17 mouse cellular contexts compared by ENCODE assay signal in the genomic region with DNA sequence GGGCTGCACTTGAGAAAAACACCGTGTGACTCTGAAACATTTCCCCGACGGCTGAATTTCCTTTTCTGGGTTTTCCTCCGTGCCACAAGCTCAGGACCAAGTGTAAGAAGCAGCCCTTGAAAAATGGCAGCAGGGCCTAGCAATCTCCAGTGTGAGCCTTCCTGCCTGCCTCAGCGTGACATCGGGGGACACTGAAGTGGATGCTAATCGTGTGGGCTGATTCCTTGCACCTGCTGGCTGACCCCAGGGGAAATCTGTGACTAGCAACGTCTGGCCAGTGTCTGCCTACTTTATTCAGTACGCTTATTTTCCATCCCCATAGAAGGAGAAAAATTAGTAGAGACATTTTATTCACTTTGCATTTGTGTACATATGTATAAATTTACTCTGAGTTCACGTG.
DNase-seq lines count a peak whose midpoint lies in the region; ATAC-seq and TF ChIP-seq lines count a peak whose summit lies in the region.
"Had no signal": no experiment of that assay in that cellular context is flagged by ENCODE, and none has a peak within 500 bp of the region (broad histone marks: within the 10 kb centered on the region; RNA-seq: fewer than 3 reads in every experiment).

No protein-coding gene starts in this region.

- TF ChIP-seq RAD21 in CH12.LX (IDR thresholded peaks at IDR 0.05; ENCODE audit: low read depth, low read length) = no peak

- H3K36me3 ChIP-seq in heart, embryonic 15.5 days = no peaks in the 10 kb centered on the region
- no peaks in the 10 kb centered on the region for H3K36me3 ChIP-seq in CH12.LX (replicated peaks in 1 of 2; ENCODE audit: control insufficient read depth in 1 of 2, insufficient read depth in 1 of 2, low read length in 1 of 2)
- no peaks in the 10 kb centered on the region for H3K36me3 ChIP-seq in ES-Bruce4 (ENCODE audit: control insufficient read depth, insufficient read depth, low read length, poor library complexity, severe bottlenecking)
- H3K36me3 ChIP-seq in midbrain, embryonic 13.5 days = no peaks in the 10 kb centered on the region
- no peaks in the 10 kb centered on the region for H3K36me3 ChIP-seq in forebrain, embryonic 15.5 days
- H3K36me3 ChIP-seq: limb, embryonic 13.5 days had no signal

- no peaks in the 10 kb centered on the region for H3K79me2 ChIP-seq in CH12.LX (replicated peaks; ENCODE audit: control insufficient read depth, extremely low read depth, insufficient read depth, poor library complexity, severe bottlenecking)

- no peak for DNase-seq in heart, adult 8-10 months (ENCODE audit: low spot score)
- DNase-seq in CH12.LX (ENCODE audit: extremely low read depth) = no peak
- DNase-seq in kidney, postnatal 36 days = no peak
- no peak for DNase-seq in layer of hippocampus, postnatal 36 days
- DNase-seq: adrenal gland, adult 2 months; cerebellum, postnatal 14 days; embryo, embryonic 11 days; forebrain, postnatal 0 days; heart, postnatal 36 days; right cerebral cortex, adult 18-20 months had no signal

- H3K27me3 ChIP-seq in heart, embryonic 15.5 days = no peaks in the 10 kb centered on the region
- H3K27me3 ChIP-seq in CH12.LX (replicated peaks) = no peaks in the 10 kb centered on the region
- no peaks in the 10 kb centered on the region for H3K27me3 ChIP-seq in ES-Bruce4 (ENCODE audit: control insufficient read depth, insufficient read depth, low read length, poor library complexity, severe bottlenecking)
- no peaks in the 10 kb centered on the region for H3K27me3 ChIP-seq in midbrain, embryonic 13.5 days
- no peaks in the 10 kb centered on the region for H3K27me3 ChIP-seq in forebrain, embryonic 15.5 days
- H3K27me3 ChIP-seq: limb, embryonic 13.5 days had no signal

- ATAC-seq in heart, embryonic 15.5 days (replicated peaks; ENCODE audit: insufficient number of reproducible peaks, insufficient read depth, low FRiP score, low read depth) = no peak
- 0 out of 2 replicates have a peak, but pooled peaks have one; percentile 53 for ATAC-seq in midbrain, embryonic 13.5 days
- ATAC-seq in forebrain, embryonic 15.5 days (replicated peaks) = no peak
- ATAC-seq: forebrain, postnatal 0 days; intestine, postnatal 0 days had no signal

- TF ChIP-seq CTCF in CH12.LX (conservative IDR thresholded peaks at IDR 0.05 in 1 of 2, IDR thresholded peaks at IDR 0.05 in 1 of 2; ENCODE audit: low read depth in 2 of 2, low read length in 2 of 2) (no peak), ES-Bruce4 (IDR thresholded peaks at IDR 0.05; ENCODE audit: low read depth, low read length) (no peak)

- H3K9ac ChIP-seq in heart, embryonic 15.5 days = 0 out of 2 replicates have a peak overlapping the region, but pooled peaks have one; percentile 4
- H3K9ac ChIP-seq in CH12.LX (ENCODE audit: insufficient read depth, low read depth) (no peak overlapping the region), ES-Bruce4 (ENCODE audit: low read depth, poor library complexity, severe bottlenecking) (no peak overlapping the region)
- no peak overlapping the region for H3K9ac ChIP-seq in midbrain, embryonic 13.5 days (replicated peaks)
- H3K9ac ChIP-seq in forebrain, embryonic 15.5 days (replicated peaks) = no peak overlapping the region
- H3K9ac ChIP-seq: forebrain, postnatal 0 days; limb, embryonic 13.5 days; liver, embryonic 14.5 days had no signal

- WGBS in heart, embryonic 15.5 days = 40% methylated on average over 10 of the region's 10 CpGs
- WGBS in midbrain, embryonic 13.5 days = 40% methylated on average over 10 of the region's 10 CpGs
- WGBS in forebrain, embryonic 15.5 days = 72% methylated on average over 10 of the region's 10 CpGs

- H3K4me2 ChIP-seq in heart, embryonic 15.5 days = no peak overlapping the region
- no peak overlapping the region for H3K4me2 ChIP-seq in CH12.LX (ENCODE audit: insufficient read depth, low read depth, poor library complexity, severe bottlenecking)
- no peak overlapping the region for H3K4me2 ChIP-seq in midbrain, embryonic 13.5 days (replicated peaks)
- H3K4me2 ChIP-seq in forebrain, embryonic 15.5 days (replicated peaks) = no peak overlapping the region
- H3K4me2 ChIP-seq: limb, embryonic 13.5 days had no signal

- no peaks in the 10 kb centered on the region for H3K9me3 ChIP-seq in heart, embryonic 15.5 days (replicated peaks)
- no peaks in the 10 kb centered on the region for H3K9me3 ChIP-seq in CH12.LX (replicated peaks; ENCODE audit: low read length)
- H3K9me3 ChIP-seq in ES-Bruce4 (replicated peaks; ENCODE audit: control insufficient read depth, insufficient read depth, low read length, poor library complexity, severe bottlenecking) = peaks cover 4% of the 10 kb centered on the region; the same call in 1 of the 2 replicates
- no peaks in the 10 kb centered on the region for H3K9me3 ChIP-seq in midbrain, embryonic 13.5 days
- no peaks in the 10 kb centered on the region for H3K9me3 ChIP-seq in forebrain, embryonic 15.5 days
- H3K9me3 ChIP-seq: limb, embryonic 13.5 days had no signal

- TF ChIP-seq EP300 in CH12.LX (IDR thresholded peaks at IDR 0.05; ENCODE audit: low read length) (no peak), ES-Bruce4 (IDR thresholded peaks at IDR 0.05; ENCODE audit: insufficient read depth, low read depth, low read length) (no peak)

- in situ Hi-C loops in CH12.LX (cut with MboI; ENCODE audit: low pct_ligation_motif_present, low pct_unique_long_range_greater_than_20kb, low sequenced_read_pairs) = no loop called here

- no peak for TF ChIP-seq POLR2A in CH12.LX (IDR thresholded peaks at IDR 0.05; ENCODE audit: low read depth, low read length)
- TF ChIP-seq POLR2A in ES-Bruce4 (IDR thresholded peaks at IDR 0.05; ENCODE audit: insufficient read depth, low read length) = no peak

- no peak overlapping the region for H3K4me3 ChIP-seq in heart, embryonic 15.5 days
- H3K4me3 ChIP-seq in CH12.LX (replicated peaks in 1 of 3; ENCODE audit: low read depth in 2 of 3, low read length in 2 of 3, poor library complexity in 1 of 3) (peak overlapping the region in 1 of 3 experiments; percentile 37), ES-Bruce4 (ENCODE audit: low read depth, low read length) (no peak overlapping the region)
- no peak overlapping the region for H3K4me3 ChIP-seq in midbrain, embryonic 13.5 days (replicated peaks)
- no peak overlapping the region for H3K4me3 ChIP-seq in forebrain, embryonic 15.5 days
- H3K4me3 ChIP-seq: limb, embryonic 13.5 days had no signal

- dilution Hi-C loops in CH12.LX (cut with MboI; ENCODE audit: extremely low pct_ligation_motif_present, extremely low pct_unique_long_range_greater_than_20kb, low sequenced_read_pairs) = no loop called here

- H3K27ac ChIP-seq in heart, embryonic 15.5 days = peak overlapping the region; percentile 51
- H3K27ac ChIP-seq in CH12.LX (ENCODE audit: insufficient read depth, low read depth) (no peak overlapping the region), ES-Bruce4 (ENCODE audit: insufficient read depth, low read length) (peak overlapping the region; percentile 66)
- H3K27ac ChIP-seq in midbrain, embryonic 13.5 days = peak overlapping the region; percentile 37
- no peak overlapping the region for H3K27ac ChIP-seq in forebrain, embryonic 15.5 days (replicated peaks)
- H3K27ac ChIP-seq: limb, embryonic 13.5 days; liver, embryonic 14.5 days had no signal

- peaks cover 37% of the 10 kb centered on the region for H3K4me1 ChIP-seq in heart, embryonic 15.5 days (replicated peaks)
- H3K4me1 ChIP-seq in CH12.LX (ENCODE audit: control insufficient read depth in 1 of 2, insufficient read depth in 2 of 2) (peaks cover 3 to 13% of the 10 kb centered on the region in 2 experiments), ES-Bruce4 (ENCODE audit: control insufficient read depth, insufficient read depth, low read length) (peaks cover 5% of the 10 kb centered on the region)
- H3K4me1 ChIP-seq in midbrain, embryonic 13.5 days (replicated peaks) = peaks cover 41% of the 10 kb centered on the region
- peaks cover 18% of the 10 kb centered on the region for H3K4me1 ChIP-seq in forebrain, embryonic 15.5 days

TF ChIP-seq in CH12.LX, 34 proteins besides CTCF, POLR2A, EP300 and RAD21:
- TF ChIP-seq BHLHE40 (IDR thresholded peaks at IDR 0.05; ENCODE audit: low read depth, low read length) (0 out of 2 replicates have a peak, but pooled peaks have one; percentile 14), ETS1 (conservative IDR thresholded peaks at IDR 0.05; ENCODE audit: low read depth, low read length) (no peak), JUN (IDR thresholded peaks at IDR 0.05; ENCODE audit: insufficient read depth, low read depth, low read length) (no peak), CHD1 (IDR thresholded peaks at IDR 0.05; ENCODE audit: low read depth, low read length) (no peak), NELFE (IDR thresholded peaks at IDR 0.05; ENCODE audit: low read depth, low read length) (no peak)

Comparison
In these comparisons a context has a peak if more than half of its experiments do, and no peak if none do; other contexts are left out.
1. H3K27ac ChIP-seq: peak in heart, embryonic 15.5 days (single experiment), ES-Bruce4 (single experiment) and midbrain, embryonic 13.5 days (single experiment); none in CH12.LX (single experiment) and forebrain, embryonic 15.5 days (single experiment).